Mouse (Mus musculus) MEL (cell line): ENCODE measurements at regions not wholly inside any gene's neighbourhood (a gene's known extent, or its start where the extent isn't known, plus 50 kb on each side); places are given as distances from the start of the nearest gene placed in this dataset.

Source experiments
- CHD2 ChIP-seq: IDR thresholded peaks from 2 replicates; pipeline ENCODE4 v1.6.1; 2011; ENCODE audit warnings: low read length, improper control_type of control experiment
- CTCF ChIP-seq, 3 experiments: IDR thresholded peaks in 2 of 3; conservative IDR thresholded peaks in 1 of 3; 2 replicates each; pipeline ENCODE4 v1.5.1; 2011 to 2012; ENCODE audit warnings: low read length in 3 of 3, low read depth in 2 of 3, mild to moderate bottlenecking in 2 of 3, improper control_type of control experiment in 1 of 3, inconsistent platforms in 1 of 3, mixed read lengths in 1 of 3, moderate library complexity in 1 of 3; ENCODE audit not compliant: control insufficient read depth in 1 of 3, insufficient read depth in 1 of 3, poor library complexity in 1 of 3, severe bottlenecking in 1 of 3
- ETS1 ChIP-seq: IDR thresholded peaks from 2 replicates; pipeline ENCODE4 v1.6.1; 2012; ENCODE audit warnings: low read depth, mild to moderate bottlenecking, inconsistent platforms, low read length, improper control_type of control experiment, moderate library complexity
- POLR2A ChIP-seq, 2 experiments: IDR thresholded peaks; 2 replicates each; pipeline ENCODE4 v1.6.1; 2011 to 2012; ENCODE audit warnings: low read length in 2 of 2, mild to moderate bottlenecking in 2 of 2, control low read depth in 1 of 2, improper control_type of control experiment in 1 of 2, low read depth in 1 of 2, moderate library complexity in 1 of 2; ENCODE audit not compliant: control insufficient read depth in 1 of 2, insufficient read depth in 1 of 2, poor library complexity in 1 of 2

DNA sequence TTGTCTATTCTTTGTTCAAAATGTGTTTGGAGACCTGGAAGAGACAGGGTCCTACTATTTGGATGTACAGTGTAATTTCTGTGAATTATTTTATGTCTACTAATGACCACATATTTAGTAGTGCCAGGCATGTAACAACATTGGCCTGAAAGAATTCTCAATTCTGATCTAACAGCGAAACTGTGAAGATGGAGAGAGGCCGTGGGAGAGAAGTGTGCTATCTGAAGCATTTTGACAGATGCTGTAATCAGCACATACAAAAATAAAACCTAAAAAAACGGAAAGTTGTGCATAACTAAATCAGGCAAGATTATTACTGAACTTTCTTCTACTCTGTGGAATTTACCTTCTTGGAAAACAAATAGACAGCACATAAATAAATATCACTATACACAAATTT lies 61.4 kb upstream of the Ppfia2 start:
- TF ChIP-seq CHD2 (no peak), ETS1 (no peak), POLR2A (IDR thresholded peaks at IDR 0.05; ENCODE audit: control insufficient read depth in 1 of 2, insufficient read depth in 1 of 2, low read depth in 1 of 2, low read length in 2 of 2, poor library complexity in 1 of 2) (no peak), CTCF (IDR thresholded peaks at IDR 0.05 in 2 of 3, conservative IDR thresholded peaks at IDR 0.05 in 1 of 3; ENCODE audit: control insufficient read depth in 1 of 3, insufficient read depth in 1 of 3, low read depth in 2 of 3, low read length in 3 of 3, poor library complexity in 1 of 3, severe bottlenecking in 1 of 3) (no peak)
